Comparison of ENCODE assay signal across 12 mouse cellular contexts in the genomic region with DNA sequence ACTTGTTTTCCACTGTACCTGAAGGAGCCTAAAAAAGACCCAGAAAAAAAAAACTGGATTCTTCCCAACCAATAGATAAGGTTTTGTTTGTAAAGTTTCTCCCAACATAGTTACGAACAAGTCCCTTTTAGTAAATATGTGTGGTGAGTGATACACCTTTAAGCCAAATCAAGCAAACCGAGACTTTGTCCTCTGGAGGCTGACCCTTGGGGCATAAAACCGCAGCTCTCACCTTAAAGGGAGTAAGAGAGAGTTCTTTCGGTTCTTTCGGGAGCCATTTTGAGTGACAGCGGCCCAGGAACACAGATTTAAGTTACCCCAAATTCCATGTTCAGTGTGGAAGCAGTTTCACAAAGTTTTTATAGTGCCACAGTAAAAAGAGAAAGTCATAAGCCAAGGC.
"Had no signal": no experiment of that assay in that cellular context is flagged by ENCODE, and none has a peak within 500 bp of the region (broad histone marks: within the 10 kb centered on the region; RNA-seq: fewer than 3 reads in every experiment).

No protein-coding gene starts in this region.

- ATAC-seq: intestine, embryonic 15.5 days; midbrain, embryonic 15.5 days had no signal

- H3K9me3 ChIP-seq: intestine, embryonic 15.5 days; limb, embryonic 15.5 days; megakaryocyte, embryonic 14.5 days; midbrain, embryonic 15.5 days; neural tube, embryonic 12.5 days had no signal

- DNase-seq: lung, embryonic 14.5 days; lung, postnatal 14 days; thymus, adult 18-20 months; thymus, postnatal 14 days had no signal

- H3K27ac ChIP-seq: hindbrain, embryonic 14.5 days; intestine, embryonic 15.5 days; limb, embryonic 15.5 days; macrophage; midbrain, embryonic 15.5 days; neural tube, embryonic 12.5 days had no signal

- H3K4me3 ChIP-seq: intestine, embryonic 15.5 days; limb, embryonic 15.5 days; megakaryocyte, embryonic 14.5 days; midbrain, embryonic 15.5 days; neural tube, embryonic 12.5 days had no signal

- H3K27me3 ChIP-seq: intestine, embryonic 15.5 days; limb, embryonic 15.5 days; megakaryocyte, embryonic 14.5 days; midbrain, embryonic 15.5 days; neural tube, embryonic 12.5 days had no signal

- H3K4me2 ChIP-seq: hindbrain, embryonic 14.5 days; intestine, embryonic 15.5 days; limb, embryonic 15.5 days; lung, embryonic 14.5 days; midbrain, embryonic 11.5 days; midbrain, embryonic 15.5 days; neural tube, embryonic 12.5 days had no signal

- H3K9ac ChIP-seq: hindbrain, embryonic 14.5 days; intestine, embryonic 15.5 days; limb, embryonic 15.5 days; lung, embryonic 14.5 days; midbrain, embryonic 15.5 days; neural tube, embryonic 12.5 days had no signal

- H3K36me3 ChIP-seq: intestine, embryonic 15.5 days; midbrain, embryonic 15.5 days; neural tube, embryonic 12.5 days had no signal

- H3K4me1 ChIP-seq: intestine, embryonic 15.5 days; limb, embryonic 15.5 days; megakaryocyte, embryonic 14.5 days; midbrain, embryonic 15.5 days; neural tube, embryonic 12.5 days had no signal
